Mouse (Mus musculus): Measurements from ENCODE around the gene Bcat1.

Bcat1 gene

DNA sequence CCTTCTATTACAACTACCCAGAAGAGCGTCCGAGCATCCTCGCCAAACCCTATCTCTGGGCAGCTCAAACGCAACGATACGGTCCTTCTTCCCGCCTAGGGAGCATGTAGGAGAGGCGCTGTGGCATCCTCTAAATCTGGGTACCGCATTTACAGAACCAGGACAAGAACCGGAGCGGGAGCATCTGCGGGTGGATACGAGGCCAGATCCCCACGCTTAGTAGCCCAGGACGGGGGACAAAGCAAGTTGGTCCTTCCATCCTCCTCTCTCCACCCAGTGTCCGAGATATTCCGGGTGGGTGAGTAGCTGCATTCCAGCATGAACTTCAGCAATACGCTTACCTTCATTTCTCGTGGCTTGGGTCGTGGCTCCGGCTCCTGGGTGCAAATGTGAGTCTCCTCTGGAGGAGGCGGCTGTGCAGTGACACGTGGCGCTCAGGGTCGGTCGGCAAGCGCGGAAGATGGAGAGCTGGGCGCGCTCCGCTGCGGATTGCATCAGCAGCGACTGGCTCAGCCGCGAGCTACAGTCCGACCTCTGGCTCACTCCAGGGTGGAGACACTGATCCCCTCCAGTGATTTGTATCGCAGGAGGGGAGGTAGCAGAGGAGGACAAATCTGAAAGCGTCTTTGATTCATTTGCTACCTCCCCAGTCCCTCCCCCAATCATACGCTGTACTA lies at the start of gene Bcat1:
Gene Bcat1 (minus strand): TSS at position 637 of the 677 bp plus-strand sequence.
- no peak for DNase-seq (ENCODE audit: low read depth, low spot score)

DNA sequence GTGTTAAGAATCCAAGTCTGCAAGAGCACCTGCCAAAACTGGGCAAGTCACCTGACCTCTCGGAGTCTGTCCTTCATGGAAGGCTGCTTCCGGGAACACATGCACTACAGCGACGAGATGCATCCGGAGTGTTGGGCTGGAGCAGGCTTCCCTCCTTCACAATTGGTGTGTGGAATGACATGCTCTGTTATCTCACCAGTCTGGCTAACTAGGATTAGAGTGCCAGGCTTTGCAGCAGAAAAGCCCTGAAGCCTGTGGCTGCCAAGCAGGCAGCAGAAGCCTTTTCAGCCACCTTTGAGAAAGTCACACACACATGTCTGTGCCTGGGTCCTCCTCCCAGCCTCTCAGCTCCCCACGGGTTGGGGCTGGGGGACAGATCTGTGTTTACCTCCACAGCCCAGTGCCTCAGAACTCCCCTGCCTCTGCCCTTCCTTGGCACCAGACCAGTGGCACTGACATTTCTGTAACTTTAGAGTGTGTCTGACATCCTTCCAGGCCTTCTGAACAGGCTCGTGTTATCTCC lies 49.7 kb upstream of the Bcat1 start:
- DNase-seq (ENCODE audit: low read depth, low spot score), result no peak

DNA sequence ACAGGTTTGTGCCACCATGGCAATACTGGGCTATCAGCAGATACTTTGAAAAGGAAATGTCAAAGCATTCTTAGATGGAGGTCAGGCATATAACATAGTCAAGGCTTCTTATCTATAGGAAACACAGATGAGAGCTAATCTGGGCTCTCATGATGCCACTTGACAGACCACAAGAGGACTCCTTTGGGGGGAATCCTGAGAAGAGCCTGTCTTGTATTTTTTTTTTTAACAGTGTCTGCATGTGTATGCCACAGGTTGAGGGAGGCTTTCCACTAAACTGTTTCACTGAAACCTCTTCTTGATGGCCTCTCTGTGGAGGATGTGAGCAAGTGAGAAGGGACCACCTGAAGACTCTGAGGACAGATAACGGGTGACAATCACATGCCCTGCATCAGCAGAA lies 48.6 kb upstream of the Bcat1 start:
- no peak for DNase-seq (ENCODE audit: low read depth, low spot score)

DNA sequence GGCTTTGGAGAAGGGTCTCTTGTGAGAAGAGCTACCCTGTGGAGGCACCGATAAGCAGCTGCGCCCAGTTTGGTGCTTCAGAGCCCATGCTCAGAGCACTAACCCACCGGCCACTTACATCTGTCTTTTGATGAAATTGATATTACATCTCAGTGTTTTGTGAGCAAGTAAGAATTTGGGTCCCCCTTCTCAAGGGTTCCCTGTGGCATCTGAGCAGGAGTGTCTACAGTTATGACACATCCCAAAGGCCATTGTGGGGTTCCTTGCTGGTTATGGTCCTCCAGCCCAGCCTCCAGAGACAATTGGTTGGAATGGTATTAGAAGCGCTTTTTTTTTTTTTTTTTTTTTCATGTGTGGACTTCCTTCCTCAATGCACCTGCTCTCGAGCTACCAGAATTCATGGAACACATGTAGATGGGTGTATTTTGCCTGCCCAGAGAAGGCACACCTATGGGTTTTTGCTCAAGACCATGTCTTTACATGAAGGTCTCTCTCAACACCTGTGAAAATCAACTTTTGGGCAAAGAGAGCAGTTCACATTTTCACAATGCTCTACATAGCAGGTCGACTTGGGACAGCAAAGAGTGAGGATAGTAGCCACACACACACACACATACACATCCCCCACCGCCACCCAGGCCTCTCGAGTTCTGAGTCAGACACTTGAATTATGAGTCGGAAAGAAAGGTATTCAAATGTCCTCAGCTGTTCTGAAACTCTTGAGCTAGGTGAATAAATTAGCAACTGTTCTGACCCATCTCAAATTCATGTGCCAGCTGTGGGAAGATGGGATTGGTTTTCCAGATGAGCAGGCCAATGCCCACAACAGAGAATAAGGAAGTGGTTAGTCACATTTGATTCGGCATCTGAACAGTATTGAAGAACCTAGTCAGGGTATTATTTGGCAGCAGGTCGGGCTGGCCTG lies 47.4 kb upstream of the Bcat1 start:
- no peak for DNase-seq (ENCODE audit: low read depth, low spot score)

DNA sequence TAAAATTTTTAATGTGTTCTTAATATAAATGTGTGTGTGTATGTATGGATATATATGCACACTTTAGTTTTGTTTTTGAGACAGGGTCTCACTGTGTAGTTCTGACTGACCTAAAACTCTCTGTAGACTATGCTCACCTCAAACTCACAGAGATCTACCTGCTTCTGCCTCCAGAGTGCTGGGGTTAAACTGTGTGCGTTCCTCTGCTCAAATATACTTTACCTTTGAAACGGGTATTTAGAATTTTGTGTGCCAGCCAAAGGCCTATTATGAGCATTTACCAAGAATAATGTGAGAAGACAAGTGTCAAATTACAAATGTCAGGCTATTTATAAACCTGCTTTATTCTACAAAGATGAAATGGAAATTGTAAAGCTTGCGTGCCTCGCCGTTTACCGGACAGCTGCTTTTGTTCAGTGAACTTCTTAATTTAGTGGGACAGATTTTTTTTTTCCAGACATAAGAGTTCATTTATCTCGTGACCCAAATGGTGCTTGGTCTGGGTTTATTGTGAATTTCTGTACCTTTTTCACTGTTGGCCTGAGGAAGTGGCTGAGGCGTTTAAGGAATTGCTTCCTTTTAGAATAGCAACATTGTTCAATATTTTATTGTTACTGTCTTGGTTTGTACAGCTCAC lies 46.6 kb upstream of the Bcat1 start:
- no peak for DNase-seq (ENCODE audit: low read depth, low spot score)

DNA sequence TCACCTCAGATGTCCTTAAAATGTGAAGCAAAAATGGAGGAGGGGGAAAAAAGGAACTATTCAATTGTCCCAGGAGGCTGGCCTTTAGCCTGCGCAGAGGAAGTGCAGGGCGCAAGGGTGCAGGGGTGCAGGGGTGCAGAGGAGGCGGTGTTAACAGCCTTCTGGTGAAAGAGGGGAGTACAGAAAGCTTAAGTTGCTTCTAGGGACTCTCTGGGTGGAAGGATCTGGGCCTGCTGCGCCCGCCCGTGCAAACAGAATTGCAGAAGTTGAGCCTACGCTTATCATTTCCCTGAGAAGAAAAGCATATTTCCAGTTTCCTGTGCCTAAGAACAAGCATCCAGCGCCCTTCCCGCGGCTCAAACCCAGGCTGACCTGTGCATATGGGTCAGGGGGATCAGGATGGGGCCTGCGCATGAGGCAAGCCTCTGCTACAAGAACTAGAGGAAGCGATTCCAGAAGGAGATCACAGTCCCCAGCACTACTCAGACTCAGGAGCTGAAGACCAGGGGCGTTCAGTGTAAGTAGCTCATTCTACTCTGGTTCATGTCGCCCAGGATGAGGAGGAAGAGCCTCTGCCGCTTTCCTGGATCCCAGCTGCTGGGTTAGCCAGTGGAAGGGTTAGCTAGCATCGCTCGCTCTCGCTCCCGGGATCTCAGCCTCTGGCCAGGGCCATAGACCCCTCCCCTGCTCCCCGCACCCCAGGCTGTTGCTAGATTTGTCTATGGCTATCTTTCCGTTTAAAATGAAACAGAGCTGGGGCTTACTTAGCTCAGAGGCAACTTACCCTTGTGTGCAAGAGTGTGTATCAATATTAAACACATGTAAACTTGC lies 45.8 kb upstream of the Bcat1 start:
- DNase-seq (ENCODE audit: low read depth, low spot score), result no peak

DNA sequence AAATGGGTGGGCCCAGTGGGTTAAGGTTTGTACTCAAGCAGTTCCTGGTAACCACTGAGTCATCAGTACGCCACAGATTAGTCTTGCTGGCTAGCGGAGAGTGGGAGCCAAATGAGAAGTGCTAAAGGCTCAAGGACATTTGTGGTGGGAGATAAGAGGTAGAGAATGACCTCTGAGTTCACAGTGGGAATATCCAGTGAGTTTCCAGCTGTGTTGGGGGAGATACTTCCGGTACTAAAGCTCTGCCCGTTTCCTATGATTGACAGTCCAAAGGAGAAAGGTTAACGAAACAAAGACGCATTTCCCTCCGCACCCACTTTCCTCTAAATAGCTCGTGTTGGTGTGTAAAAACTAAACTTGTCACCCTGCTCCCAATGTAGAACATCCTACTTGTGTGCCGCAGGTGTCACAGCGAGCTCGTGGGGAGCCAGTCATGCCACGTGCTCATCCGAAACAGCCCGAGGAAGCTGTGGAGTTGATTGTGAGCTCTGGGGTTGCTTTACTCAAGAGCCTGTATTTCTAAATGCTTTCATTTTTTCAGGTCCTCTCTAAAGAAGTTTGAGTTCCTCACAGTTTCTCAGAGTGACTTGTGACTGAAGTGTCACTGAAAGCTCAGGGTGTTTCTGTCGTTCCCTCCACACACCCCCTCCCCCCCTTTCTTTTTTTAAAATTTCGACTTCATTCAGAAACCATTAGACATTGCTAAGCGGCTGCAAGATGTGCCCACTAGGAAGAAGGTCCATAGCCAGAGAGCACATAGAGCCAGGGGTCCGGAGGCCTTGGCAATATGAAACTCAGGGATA lies 45.0 kb upstream of the Bcat1 start:
- no peak for DNase-seq (ENCODE audit: low read depth, low spot score)

DNA sequence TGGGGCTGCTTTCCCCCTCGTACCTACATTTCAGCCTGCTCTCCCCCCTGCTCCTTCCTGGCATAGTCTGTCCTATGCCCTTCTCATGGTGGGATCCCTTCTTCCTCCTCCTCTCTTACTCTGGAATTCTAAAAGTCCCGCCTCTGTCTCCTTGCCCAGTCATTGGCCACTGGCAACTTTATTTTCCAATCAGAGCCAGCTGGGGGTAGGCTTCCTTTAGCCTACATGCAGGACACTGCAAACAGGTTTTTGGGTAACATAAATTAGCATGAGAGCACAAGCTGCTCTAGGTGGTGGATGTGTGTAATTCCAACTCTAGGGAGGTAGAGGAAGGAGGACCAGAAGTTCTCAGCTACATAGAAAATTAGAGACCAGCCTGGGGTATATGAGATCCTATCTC lies 44.1 kb upstream of the Bcat1 start:
- DNase-seq (ENCODE audit: low read depth, low spot score), result no peak

DNA sequence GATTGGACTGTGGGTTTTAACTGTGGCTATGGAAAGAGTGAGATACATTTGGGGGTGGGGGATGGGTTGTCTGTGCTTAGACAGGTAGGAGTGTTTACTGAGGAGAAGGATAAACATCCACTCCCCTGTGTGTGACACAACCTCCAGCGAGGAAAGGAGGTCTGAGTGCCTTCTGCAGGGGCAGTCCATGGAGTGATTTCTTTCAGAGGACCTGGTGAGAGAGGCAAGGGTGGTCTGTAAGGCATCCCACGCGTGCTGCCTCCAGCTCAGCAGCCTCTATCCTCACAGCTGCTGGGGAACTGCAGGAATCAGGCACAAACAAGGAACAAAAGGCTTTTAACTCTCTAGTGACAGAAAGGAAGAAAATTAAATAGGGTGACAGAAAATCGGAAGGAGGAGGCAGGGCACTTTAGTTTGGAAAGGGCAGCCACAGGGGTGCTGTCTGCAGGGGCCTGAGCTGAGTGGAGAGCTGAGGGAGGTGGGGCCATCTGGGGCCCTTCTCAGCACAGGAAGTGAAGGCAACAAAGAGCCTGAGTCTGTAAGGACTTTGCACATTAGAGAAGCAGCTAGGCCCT lies 40.2 kb upstream of the Bcat1 start:
- no peak for DNase-seq (ENCODE audit: low read depth, low spot score)

DNA sequence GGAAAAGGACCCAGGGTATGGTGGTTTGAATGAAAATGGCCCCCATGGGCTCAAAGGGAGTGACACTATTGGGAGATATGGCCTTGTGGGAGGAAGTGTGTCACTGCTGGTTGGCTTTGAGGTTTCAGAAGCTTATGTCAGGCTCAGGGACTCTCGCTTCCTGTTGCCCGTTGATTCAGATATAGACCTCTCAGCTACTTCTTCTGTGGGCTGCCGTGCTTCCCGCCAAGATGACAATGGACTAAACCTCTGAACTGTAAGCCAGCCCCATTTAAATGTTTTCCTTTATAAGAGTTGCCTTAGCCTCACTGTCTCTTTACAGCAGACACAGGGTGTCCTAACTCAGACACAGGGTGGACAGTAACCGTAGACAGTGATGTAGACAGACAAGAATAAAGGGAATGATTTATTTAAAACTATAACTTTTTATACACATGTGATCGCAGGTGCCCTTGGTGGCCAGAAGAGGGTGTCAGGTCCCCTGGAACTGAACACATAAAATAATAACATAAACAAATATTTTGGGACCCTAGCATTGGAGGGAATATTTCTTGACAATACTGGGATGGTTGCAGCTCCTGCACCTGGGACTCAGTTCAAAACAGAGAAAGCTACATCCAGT lies 39.6 kb upstream of the Bcat1 start, which contains the start of gene Lrmp:
Gene Lrmp (plus strand): TSS at position 178 of the 622 bp plus-strand sequence.
- no peak for DNase-seq (ENCODE audit: low read depth, low spot score)

DNA sequence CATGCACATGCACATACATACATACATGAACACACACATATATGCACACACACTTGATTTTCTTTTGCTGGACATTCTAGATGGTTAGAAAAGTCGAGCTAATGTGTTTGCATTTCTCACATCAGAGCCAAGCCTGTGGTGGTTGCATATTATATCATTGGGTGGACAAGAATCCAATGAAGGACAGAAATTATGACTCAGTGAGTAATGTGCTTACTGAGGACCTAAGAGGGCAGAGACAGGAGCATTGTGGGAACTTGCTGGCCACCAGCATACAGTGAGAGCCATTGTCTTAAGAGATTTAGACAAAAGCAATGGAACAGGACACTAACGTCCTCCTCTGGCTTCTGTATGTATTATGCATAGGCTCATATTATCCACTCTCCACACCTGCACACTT lies 38.6 kb upstream of the Bcat1 start:
- no peak for DNase-seq (ENCODE audit: low read depth, low spot score)

DNA sequence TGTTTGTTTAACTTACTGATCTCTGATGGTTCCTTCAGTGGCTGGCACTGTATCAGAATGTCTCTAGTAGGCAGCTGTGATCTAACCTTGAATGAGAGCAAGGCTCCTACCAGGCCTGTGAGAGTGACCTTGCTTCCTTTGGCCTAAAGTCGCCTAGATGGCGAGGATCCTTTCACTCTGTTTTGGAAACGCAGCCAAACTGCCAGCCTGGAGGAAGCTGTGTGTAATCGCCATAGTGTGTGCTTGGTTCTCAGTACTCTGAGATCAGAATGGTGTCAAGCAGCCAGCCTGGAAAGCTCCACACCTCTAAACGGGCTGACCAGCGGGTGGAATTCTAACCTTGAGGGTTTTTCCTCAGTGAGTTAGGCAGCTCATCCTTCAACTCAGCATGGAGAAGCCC lies 36.9 kb upstream of the Bcat1 start:
- DNase-seq (ENCODE audit: low read depth, low spot score), result no peak

DNA sequence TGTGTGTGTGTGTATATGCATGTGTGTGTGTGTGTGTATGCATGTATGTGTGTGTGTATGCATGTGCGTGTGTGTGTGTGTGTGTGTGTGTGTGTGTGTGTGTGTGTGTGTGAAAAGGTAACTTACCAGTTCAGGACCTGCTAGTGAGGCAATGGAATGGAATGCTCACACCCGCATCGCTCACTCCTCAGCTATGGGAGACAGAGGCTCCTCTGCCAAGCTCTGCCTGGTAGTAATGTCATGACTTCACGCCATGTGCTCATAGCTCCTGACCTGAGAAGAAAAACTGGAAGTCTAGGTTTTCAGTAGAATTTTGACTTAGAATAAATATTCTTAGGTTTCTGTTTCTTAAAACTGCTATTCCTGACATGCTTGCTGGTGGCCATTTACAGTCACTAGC lies 34.8 kb upstream of the Bcat1 start:
- DNase-seq (ENCODE audit: low read depth, low spot score), result no peak

DNA sequence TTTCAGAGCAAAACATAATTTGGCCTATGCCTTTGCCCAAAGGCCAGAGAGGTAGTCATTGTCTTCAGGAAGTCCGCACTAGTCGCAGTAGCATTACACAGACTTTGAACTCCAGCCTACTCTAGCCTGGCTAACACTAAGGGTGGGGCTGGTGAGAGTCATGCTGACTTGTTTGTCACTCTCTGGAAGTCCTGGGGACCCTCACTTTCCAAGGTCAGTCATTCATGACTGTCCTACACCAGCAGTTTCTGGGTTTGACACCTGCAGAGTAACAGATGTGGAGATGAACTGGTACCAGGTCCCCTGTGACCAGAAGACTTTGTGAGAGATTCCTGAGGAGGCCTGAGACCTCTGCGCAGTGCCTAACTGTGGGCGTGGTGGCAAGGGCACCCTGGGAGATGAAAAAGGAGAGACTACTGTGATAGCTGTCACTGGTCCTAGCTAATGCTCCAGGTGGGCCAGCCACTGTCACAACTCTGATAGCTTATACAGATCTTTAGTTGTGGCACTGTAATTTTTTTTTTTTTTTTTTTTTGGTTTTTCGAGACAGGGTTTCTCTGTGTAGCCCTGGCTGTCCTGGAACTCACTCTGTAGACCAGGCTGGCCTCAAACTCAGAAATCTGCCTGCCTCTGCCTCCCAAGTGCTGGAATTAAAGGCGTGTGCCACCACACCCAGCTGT lies 30.3 kb upstream of the Bcat1 start:
- no peak for DNase-seq (ENCODE audit: low read depth, low spot score)

DNA sequence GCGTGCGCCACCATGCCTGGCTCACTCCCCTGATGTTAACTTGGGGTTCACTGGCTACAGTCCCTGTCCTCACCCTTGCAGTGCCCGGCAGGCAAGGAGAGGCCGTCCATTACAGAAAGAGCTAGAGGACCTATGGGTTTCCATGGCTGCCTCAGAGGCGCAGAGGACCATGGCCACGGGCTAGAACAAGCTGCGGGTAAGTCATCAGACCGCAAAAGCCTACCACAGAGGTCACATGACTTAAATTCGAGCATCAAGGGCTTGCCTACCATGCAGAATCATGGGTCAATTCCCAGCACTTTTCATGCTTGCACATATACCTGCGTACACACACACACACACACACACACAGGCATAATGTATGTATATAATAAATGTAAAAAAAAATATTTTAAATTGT lies 29.5 kb upstream of the Bcat1 start:
- DNase-seq (ENCODE audit: low read depth, low spot score), result no peak

DNA sequence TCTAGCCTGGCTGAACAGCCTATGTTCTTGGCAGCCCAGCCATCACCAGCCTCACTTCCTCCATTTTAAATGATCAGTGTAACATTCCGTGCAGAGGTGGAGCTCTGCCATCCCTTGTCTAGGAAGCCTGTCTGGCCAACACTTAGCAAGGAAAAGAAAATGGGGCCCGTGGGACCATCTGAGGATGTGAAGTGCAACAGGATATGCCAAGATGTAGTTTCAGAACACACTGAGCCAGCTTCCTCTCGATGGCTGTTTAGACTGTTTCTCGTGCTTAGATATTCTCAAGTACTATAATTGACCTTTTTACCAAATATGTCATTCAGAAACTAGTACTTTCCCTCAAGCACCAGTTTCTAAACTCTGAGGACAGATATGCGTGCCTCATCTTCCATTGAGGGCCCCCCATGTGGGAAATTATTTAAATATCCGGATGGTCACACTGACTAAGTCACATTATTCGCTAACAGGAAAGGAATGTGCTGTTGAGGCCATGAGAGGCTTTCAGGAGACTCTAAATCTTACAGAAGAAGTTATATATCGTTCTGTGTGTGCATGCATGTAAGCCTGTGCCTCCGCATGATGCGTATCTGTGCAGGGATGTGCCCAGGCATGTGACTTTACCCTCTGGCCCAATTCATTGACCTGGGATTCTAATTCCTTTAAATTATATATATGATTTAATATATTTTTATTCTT lies 28.4 kb upstream of the Bcat1 start:
- no peak for DNase-seq (ENCODE audit: low read depth, low spot score)

DNA sequence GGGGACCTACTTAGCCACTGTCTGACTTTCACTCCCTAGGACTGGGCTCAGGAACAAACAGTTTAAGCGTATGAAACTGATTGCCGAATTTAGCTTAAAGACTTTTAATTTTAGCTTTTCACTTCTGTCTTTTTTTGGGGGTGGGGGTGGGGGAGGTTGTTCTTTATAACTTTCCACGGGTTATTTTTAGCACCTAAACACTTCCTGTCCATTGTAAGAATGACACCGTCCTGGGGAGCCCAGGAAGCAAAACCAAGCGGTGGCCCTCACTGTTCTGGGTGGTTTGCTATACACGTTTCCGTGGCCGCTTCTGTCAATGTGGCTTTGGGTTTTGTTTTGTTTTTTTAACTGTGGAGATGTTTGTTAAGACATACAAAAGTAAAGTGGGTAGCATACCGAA lies 24.9 kb upstream of the Bcat1 start:
- no peak for DNase-seq (ENCODE audit: low read depth, low spot score)

DNA sequence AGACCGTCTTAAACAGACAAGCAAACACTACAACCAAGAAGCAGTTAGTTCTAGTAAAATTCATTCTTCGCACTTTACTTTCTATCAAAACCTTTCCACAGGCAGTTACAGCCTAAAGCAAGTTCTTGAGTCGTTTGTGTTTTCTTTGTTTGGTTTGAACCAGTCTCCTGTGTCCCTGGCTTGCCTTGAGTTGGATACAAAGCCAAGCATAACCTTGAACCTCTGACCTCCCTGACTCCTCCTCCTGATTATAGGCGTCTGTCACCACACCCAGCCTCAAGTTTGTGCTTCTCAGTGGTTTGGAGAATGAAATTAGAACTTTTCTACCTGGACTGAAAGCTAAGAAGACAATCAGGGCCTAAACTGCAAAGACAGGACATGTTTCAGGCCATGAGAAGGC lies 18.4 kb upstream of the Bcat1 start:
- DNase-seq (ENCODE audit: low read depth, low spot score), result no peak

All from brain, embryonic 18.5 days (tissue).